Mouse (Mus musculus): ENCODE data around the gene Cbx8.

GRCm38 (mm10) chr11:119090076-119090960 lies 49.5 kb upstream of the Cbx8 start:
- TF ChIP-seq CTCF (IDR thresholded peaks at IDR 0.05; ENCODE audit: low read depth, low read length): no peak
- TF ChIP-seq POLR2AphosphoS5 (IDR thresholded peaks at IDR 0.05; ENCODE audit: insufficient replicate concordance, low read depth, low read length): no peak
- TF ChIP-seq TAL1 (conservative IDR thresholded peaks at IDR 0.05; ENCODE audit: low read depth, low read length): no peak

Data from G1E (cell line).